Mouse (Mus musculus) spleen, adult 12 weeks (tissue): Measurements from ENCODE around the gene Rab14.

Source experiments
- DNase-seq: peaks from one replicate; pipeline ENCODE4 v3.0.0; 2022; ENCODE audit warnings: low spot score

Rab14 gene

DNA sequence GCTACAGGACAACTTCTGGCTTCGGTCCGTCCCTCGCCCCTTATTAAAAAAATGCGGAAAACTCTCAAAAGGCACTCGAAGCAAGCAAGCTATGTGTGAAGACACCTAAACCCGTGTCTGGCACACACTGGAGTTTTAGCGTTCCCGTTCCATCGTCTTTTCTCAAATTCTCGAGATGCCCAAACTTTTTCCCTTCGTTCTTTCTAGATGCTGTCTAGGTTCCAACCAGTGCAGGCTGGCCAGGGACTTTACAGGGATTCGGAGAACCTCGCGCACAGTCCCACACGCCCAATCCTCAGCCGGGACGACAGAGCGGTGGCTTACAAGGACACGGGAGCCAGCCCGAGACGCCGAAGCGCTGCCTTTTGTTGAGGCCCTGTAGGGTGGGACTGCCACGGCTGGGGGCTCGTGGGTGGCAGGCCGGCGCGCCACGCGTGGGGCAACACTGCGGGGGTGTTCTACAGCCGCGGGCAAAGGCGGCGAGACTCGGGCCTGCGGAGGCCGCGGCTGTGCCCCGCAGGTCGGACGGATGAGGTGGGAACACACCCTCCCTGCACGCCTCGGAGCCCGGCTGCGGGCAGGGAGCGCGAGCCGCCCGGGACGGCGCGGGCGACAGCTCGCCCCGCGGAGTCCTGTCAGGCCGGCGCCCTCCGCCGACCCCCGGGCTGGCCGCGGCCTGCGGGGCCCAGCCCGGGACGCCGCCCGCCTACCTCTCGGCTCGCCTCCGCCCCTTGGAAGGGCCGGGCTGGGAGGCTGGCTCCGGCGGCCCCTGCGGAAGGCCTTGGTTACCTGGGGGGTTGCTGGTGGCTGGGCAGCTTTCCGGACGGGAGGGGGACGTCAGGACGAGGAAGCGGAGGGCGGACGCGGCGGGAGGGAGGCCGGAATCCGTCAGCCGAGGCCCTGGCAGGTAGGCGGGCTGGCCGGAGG lies 686 bp downstream of the Rab14 start:
- DNase-seq: peak; percentile 39

DNA sequence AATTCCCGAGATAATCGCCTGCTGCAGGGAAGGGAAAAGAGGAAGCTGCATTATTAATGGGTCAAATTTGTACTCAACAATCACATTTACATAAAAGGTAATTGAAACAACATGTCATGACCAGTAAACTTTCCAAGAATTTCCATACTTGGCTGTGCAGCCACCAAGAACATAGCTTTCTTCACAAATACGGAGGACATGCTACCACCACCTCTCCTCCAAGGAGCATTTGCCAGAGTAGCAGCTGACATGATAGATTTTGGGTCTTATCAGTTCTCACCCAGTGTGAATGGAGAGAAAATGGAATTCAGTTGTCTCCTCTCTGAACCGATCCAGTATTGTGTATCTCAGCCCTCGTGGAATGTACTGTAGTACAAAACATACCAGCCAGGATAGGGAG lies 1.4 kb downstream of the Rab14 start:
- no peak for DNase-seq

GRCm38 (mm10) chr2:35195626-35196544 lies 5.0 kb downstream of the Rab14 start:
- DNase-seq: no peak

DNA sequence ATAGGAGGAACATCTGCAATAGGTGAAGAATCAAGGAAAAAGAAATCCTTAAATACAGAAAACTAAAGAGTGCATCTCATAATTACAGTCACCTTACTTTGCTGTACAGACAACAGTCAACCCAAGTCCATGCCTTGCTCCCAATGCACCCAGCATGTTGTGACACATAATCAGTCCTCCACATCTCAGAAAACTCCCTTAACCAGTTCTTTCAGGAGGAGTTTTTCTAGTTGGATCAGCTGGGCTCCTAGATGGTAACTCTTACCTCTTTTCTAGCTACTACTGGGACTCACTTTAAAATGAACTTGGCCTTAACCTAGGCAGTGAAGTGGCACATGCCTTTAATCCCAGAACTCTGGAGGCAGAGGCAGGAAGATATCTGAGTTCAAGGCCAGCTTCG lies 6.9 kb downstream of the Rab14 start:
- no peak for DNase-seq

- no peak for DNase-seq
These were observed 12.0 kb downstream of the Rab14 start for GRCm38 (mm10) chr2:35188929-35189328.

DNA sequence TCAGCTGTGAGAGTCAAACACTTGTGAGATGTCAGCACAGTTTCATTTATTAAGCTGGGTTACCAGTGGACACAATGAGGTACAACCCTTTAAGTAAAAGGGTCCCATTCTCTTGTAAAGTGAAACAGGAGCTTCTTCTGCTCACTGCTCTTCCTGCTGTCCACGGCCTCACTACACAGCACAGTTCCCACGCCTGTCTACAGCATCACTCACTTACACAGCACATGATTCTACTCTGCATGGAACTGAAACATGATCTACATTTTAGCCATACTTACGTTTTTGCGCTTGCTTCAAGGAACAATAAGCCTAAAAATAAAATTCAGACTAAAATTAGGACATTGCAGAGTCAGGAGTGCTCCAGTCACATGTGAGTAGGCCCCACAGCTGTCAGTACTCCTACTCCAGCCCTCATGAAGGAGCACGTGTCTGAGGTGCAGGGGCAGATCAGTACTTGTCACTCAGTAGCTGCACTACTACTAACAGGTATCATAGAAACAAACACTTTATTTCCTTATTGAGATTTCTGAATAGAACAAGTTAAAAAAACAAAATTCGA lies 17.7 kb downstream of the Rab14 start:
- DNase-seq: no peak

- no peak for DNase-seq
These were observed 22.8 kb downstream of the Rab14 start for GRCm38 (mm10) chr2:35178153-35178552.

DNA sequence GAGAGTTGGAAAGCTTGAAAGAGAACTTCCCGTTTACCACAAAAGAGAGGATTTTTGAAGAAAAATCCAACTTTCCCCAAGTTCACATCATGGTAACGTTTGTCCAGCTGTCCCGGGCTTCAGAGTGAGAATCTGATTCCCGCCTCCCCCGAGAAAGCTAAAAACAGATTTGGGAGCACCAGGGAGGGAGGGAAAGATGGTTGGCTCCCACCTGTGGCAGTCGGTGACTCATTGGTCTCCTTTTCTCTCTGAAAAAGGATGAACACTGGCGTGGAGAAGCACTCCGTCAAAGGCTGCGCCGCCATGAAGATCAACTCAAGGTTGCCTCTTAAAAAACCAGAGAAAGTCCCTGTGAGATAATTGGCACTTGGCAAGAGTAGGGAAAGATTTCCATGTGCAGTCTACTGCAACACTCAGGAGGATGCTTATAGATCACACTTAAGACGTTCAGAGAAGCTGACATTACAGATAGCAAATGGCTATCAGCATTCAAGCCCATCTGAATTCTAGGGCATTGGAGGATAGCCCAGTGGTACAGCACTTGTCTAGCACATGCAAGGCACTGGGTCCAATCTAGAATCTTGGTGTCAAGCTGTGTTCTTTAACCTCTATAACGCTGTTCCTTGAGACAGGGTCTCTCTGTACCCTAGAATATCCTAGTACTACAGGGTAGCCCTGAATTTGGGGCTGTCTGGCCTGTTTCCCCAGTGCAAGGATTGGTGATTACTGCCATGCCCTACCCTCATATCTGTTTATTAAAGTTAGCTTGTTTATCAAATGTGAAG lies 25.4 kb downstream of the Rab14 start:
- no peak for DNase-seq

DNA sequence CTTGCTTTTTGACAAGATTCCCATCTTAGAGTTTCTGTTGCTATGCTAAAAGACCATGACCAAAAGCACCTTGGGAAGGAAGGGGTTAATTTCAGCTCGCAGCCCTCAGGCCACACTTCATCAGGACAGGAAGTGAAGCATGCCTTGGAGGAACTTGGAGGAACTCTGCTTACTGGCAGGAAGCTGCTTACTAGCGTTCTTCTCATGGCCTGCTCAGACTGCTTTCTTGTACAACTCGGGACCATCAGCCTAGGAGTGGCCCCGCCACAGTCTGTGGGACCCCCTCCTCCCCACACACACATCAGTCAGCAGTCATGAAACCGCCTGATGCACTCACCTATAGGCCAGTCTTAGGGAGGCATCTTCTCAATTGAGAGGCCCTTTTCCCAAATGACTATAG lies 26.8 kb downstream of the Rab14 start:
- no peak for DNase-seq

DNA sequence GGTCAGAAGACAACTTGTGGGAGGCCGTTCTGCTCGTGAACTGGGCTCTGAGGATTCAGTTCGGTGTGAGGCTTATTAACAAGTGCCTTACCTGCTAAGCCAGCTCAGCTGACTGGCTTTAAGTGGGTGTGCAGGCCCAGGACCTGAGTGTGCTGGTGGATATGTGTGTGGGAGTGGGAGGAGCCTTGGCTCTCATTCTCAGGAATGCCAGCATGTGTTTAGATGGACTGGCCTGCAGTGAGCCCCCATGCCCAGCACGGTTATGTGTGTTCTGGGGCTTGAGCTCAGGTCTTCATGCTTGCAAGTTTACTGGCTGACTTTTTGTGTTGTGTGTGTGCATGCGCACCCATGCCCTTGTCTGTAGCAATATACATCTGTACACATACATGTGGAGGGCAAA lies 27.3 kb downstream of the Rab14 start:
- no peak for DNase-seq

DNA sequence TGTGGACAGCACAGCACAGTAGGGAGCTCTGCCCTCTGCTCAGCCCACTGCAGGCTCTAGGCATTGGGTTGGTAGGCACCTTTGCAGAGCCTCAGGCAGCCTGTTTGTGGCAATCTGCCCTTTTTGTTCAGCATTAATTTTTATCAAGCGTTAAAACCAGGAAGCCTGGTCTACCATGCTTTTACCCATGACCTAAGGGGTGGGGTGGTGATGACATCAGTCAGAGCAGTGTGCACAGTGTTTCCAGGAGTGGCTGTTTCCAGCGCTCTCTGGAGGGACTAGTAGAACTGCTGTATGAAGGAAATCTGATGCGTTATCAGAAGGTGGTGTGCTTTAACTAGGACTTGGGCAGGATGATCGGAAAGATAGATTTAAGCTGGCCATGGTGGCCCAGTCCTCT lies 28.7 kb downstream of the Rab14 start:
- no peak for DNase-seq

GRCm38 (mm10) chr2:35171341-35171861 lies 29.5 kb downstream of the Rab14 start:
- DNase-seq: no peak

DNA sequence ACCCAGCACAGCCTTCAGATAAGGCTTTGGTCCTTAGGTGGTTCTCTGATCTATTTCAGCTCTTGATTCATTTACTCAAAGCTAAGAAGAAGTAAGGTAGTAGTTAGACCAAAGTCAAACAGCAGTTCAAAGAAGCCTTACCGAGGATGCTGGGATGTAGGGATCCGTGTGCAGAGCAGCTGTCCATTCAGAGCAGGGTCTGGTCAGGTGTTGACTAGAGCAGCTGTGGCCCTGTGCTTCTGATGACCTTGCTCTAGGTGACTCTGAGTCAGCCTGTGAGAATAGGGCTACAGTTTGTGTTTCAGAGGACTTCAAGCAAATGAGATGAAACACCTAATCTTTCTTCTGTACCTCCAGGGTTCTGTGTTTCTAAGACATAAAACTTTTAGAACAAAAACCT lies 31.5 kb downstream of the Rab14 start:
- DNase-seq: no peak

GRCm38 (mm10) chr2:35166816-35167215 lies 34.1 kb downstream of the Rab14 start:
- DNase-seq: no peak

GRCm38 (mm10) chr2:35165416-35165815 lies 35.5 kb downstream of the Rab14 start:
- no peak for DNase-seq

DNA sequence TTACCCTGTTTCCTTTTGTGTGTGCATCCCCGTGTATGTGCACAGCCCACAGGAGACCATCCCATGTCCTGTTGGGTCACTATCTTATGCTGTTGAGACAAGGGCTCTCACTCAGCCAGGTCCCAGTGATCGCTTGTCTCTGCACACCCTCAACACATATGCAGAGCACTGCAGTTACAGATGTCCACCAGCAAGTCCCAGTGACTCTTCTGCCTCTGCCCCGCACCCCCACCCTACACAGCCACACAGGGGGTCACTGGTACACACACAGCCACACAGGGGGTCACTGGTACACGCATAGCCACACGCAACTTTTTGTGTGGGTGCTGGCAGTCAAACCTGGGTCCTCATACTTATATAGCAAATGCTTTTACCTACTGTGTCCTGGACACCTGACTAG lies 37.5 kb downstream of the Rab14 start:
- DNase-seq: no peak

DNA sequence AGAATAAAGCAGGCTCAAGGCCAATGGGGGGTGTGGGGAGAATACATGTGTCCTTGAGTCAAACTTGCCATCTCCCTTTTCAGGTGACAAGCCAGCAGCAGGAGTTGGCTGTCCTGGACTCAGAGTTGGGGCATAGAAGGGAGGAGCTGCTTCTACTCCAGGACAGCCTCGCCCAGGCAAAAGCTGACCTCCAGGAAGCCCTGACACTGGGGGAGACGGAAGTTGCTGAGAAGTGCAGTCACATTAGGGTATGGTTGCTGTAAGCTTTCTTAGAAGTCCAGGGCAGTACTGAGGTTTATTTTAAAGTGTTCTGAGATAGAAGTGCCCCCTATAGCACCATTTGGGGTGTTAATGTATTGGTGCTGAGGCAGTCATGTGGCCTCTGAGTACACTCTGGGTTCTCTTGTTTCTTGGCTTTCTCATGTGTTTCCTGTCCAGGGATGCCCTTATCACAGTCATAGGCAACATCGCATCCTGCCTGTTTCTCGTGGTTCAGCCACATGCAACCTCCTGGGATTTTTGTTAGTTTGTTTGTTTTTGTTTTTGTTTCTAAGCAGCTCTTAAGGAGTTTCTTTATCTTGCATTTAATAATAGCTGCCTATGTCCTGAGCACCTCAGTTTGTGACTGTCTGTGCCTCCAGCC lies 39.0 kb downstream of the Rab14 start:
- DNase-seq: no peak

GRCm38 (mm10) chr2:35160206-35160605 lies 40.7 kb downstream of the Rab14 start:
- DNase-seq: no peak

- no peak for DNase-seq
These were observed 42.6 kb downstream of the Rab14 start for GRCm38 (mm10) chr2:35158358-35158757.

DNA sequence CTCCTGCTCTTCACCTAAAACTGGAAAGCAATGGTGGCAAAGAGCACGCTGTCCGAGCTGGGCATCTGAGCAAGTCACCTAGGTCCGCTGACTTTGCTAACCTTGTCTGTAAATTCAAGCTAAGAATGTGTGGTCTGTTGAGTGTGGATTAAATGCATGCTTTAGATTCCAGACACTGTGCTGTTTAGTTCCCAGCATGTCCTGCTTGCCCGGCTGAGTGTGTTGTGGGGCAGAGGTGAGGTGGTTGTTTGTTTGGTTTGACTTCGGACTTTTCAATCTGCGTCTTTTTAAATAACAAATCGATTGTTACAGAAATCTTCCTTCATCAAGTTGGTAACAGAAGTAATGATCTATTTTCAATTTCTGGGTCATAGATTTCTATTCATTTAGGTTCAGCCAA lies 43.1 kb downstream of the Rab14 start:
- no peak for DNase-seq

- no peak for DNase-seq
These were observed 43.9 kb downstream of the Rab14 start for GRCm38 (mm10) chr2:35156985-35157384.
